Mouse (Mus musculus): ENCODE measurements around the gene Hoxb3. TPM values are rescaled to one million over a fixed set of nuclear protein-coding genes. Genes with fewer than 3 reads are reported as not detected.

Hoxb3 gene
- polyA plus RNA-seq, 1 experiment from 2014 or later, result 1.3 TPM

- Histone ChIP-seq H3K9me3 (ENCODE audit: control insufficient read depth, low read length) (no peaks in the 10 kb centered on the region), H3K4me2 (peak overlapping the region; percentile 63), H3K27me3 (replicated peaks; ENCODE audit: control insufficient read depth, insufficient read depth, low read length) (peaks cover 100% of the 10 kb centered on the region), H3K4me3 (ENCODE audit: low read depth, low read length) (no peak overlapping the region), H3K9ac (ENCODE audit: low read depth, low read length) (peak overlapping the region; percentile 12; the same call in 1 of the 2 replicates), H3K4me1 (replicated peaks; ENCODE audit: control insufficient read depth, insufficient read depth, low read length) (peaks cover 15% of the 10 kb centered on the region), H3K36me3 (ENCODE audit: control insufficient read depth, insufficient read depth, low read length) (no peaks in the 10 kb centered on the region), H3K27ac (ENCODE audit: low read depth, low read length) (no peak overlapping the region)
- no peak for ATAC-seq (replicated peaks; ENCODE audit: low FRiP score)
- 42% methylated on average over 2 of the region's 2 CpGs for WGBS
- no peak for DNase-seq (ENCODE audit: low spot score)
Measured at GRCm38 (mm10) chr11:96313134-96313533, 10.0 kb upstream of the Hoxb3 start.

- 17% methylated on average over 12 of the region's 12 CpGs for WGBS
- no peak for DNase-seq (ENCODE audit: low spot score)
- Histone ChIP-seq H3K9ac (ENCODE audit: low read depth, low read length) (0 out of 2 replicates have a peak overlapping the region, but pooled peaks have one; percentile 8), H3K27me3 (replicated peaks; ENCODE audit: control insufficient read depth, insufficient read depth, low read length) (peaks cover 100% of the 10 kb centered on the region), H3K4me3 (ENCODE audit: low read depth, low read length) (peak overlapping the region; percentile 45), H3K4me2 (peak overlapping the region; percentile 69), H3K36me3 (ENCODE audit: control insufficient read depth, insufficient read depth, low read length) (no peaks in the 10 kb centered on the region), H3K4me1 (replicated peaks; ENCODE audit: control insufficient read depth, insufficient read depth, low read length) (peaks cover 15% of the 10 kb centered on the region), H3K27ac (ENCODE audit: low read depth, low read length) (peak overlapping the region; percentile 74), H3K9me3 (ENCODE audit: control insufficient read depth, low read length) (no peaks in the 10 kb centered on the region)
- no peak for ATAC-seq (replicated peaks; ENCODE audit: low FRiP score)
Measured at GRCm38 (mm10) chr11:96313806-96314428, 9.2 kb upstream of the Hoxb3 start.

DNA sequence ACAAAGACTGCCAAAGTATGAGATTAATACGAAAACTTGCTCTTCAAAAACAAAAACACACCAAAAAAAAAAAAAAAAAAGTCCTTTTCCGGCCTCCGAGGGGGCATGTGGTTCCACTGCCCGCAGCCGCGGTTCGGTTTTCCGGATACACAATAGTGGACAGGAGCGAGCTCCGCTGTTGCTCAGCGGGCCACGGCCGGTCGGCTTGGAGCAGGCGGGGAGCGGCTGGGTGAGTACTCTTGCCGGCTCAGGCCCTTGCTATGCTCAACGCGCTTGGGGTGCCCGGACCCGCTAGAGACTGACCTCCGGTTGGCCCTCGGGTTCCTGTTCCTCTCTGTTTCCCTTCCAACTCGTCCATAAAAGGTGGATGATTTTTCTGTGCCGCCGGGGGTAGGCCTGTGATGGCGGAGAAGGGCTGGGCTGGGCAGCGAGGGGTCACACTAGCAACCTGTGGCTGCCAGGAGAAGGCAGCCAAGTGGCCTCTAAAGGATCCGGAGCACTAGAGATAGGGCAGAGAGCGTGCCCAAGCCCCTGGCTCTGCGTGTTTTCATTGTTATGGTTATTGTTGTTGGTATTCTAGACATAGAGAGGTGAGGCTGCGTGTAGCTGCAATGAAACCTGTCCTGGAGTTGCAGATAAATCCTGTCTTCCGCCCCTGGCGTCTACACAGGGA, 8.3 kb upstream of the Hoxb3 start:
- Histone ChIP-seq H3K36me3 (ENCODE audit: control insufficient read depth, insufficient read depth, low read length) (no peaks in the 10 kb centered on the region), H3K9me3 (ENCODE audit: control insufficient read depth, low read length) (no peaks in the 10 kb centered on the region), H3K4me3 (ENCODE audit: low read depth, low read length) (peak overlapping the region; percentile 45), H3K9ac (ENCODE audit: low read depth, low read length) (peak overlapping the region; percentile 60), H3K4me2 (peak overlapping the region; percentile 69), H3K27ac (ENCODE audit: low read depth, low read length) (peak overlapping the region; percentile 74), H3K4me1 (replicated peaks; ENCODE audit: control insufficient read depth, insufficient read depth, low read length) (peaks cover 15% of the 10 kb centered on the region), H3K27me3 (replicated peaks; ENCODE audit: control insufficient read depth, insufficient read depth, low read length) (peaks cover 100% of the 10 kb centered on the region)
- WGBS, result 3% methylated on average over 34 of the region's 34 CpGs
- ATAC-seq (replicated peaks; ENCODE audit: low FRiP score) (no peak), DNase-seq (ENCODE audit: low spot score) (no peak)

DNA sequence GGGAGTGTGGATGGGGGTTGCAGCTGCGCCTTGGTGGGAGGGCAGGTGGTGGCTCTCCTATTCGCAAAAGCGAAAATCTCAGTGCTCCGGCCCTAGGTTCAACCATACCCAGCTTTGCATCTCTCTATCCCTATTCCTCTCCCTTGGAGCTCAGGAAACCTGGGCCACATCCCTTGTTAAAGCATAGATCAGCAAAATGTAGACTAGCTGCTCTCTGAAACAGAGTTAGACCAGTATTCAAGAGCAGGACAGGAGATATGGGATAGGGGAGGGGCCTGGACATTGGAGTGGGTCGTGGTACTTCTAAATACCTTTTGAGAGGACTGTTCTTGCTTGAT, 7.8 kb upstream of the Hoxb3 start:
- Histone ChIP-seq H3K4me2 (peak overlapping the region; percentile 69), H3K4me3 (ENCODE audit: low read depth, low read length) (peak overlapping the region; percentile 45), H3K9me3 (ENCODE audit: control insufficient read depth, low read length) (no peaks in the 10 kb centered on the region), H3K27me3 (replicated peaks; ENCODE audit: control insufficient read depth, insufficient read depth, low read length) (peaks cover 100% of the 10 kb centered on the region), H3K36me3 (ENCODE audit: control insufficient read depth, insufficient read depth, low read length) (no peaks in the 10 kb centered on the region), H3K9ac (ENCODE audit: low read depth, low read length) (peak overlapping the region; percentile 60), H3K4me1 (replicated peaks; ENCODE audit: control insufficient read depth, insufficient read depth, low read length) (peaks cover 15% of the 10 kb centered on the region), H3K27ac (ENCODE audit: low read depth, low read length) (peak overlapping the region; percentile 74)
- WGBS, result 15% methylated on average over 5 of the region's 5 CpGs
- DNase-seq (ENCODE audit: low spot score) (no peak), ATAC-seq (replicated peaks; ENCODE audit: low FRiP score) (no peak)

GRCm38 (mm10) chr11:96316696-96317607, 6.2 kb upstream of the Hoxb3 start:
- DNase-seq (ENCODE audit: low spot score) (no peak), ATAC-seq (replicated peaks; ENCODE audit: low FRiP score) (no peak)
- Histone ChIP-seq H3K27me3 (replicated peaks; ENCODE audit: control insufficient read depth, insufficient read depth, low read length) (peaks cover 98% of the 10 kb centered on the region), H3K9ac (ENCODE audit: low read depth, low read length) (peak overlapping the region; percentile 26; the same call in 1 of the 2 replicates), H3K4me2 (peak overlapping the region; percentile 69), H3K4me3 (ENCODE audit: low read depth, low read length) (peak overlapping the region; percentile 51; the same call in 1 of the 2 replicates), H3K4me1 (replicated peaks; ENCODE audit: control insufficient read depth, insufficient read depth, low read length) (peaks cover 8% of the 10 kb centered on the region; the same call in 1 of the 2 replicates), H3K9me3 (ENCODE audit: control insufficient read depth, low read length) (no peaks in the 10 kb centered on the region), H3K27ac (ENCODE audit: low read depth, low read length) (no peak overlapping the region), H3K36me3 (ENCODE audit: control insufficient read depth, insufficient read depth, low read length) (no peaks in the 10 kb centered on the region)
- 18% methylated on average over 18 of the region's 18 CpGs for WGBS

GRCm38 (mm10) chr11:96317608-96318367, 5.3 kb upstream of the Hoxb3 start, which contains the start of gene Hoxb4:
TSS of gene Hoxb4 (plus strand) at chr11:96318267.
- WGBS, result 5% methylated on average over 28 of the region's 28 CpGs
- Histone ChIP-seq H3K9me3 (ENCODE audit: control insufficient read depth, low read length) (no peaks in the 10 kb centered on the region), H3K27ac (ENCODE audit: low read depth, low read length) (peak within 1 kb of the TSS; percentile 83), H3K27me3 (replicated peaks; ENCODE audit: control insufficient read depth, insufficient read depth, low read length) (peaks cover 98% of the 10 kb centered on the region), H3K4me1 (replicated peaks; ENCODE audit: control insufficient read depth, insufficient read depth, low read length) (peaks cover 8% of the 10 kb centered on the region; the same call in 1 of the 2 replicates), H3K9ac (ENCODE audit: low read depth, low read length) (peak within 1 kb of the TSS; percentile 67), H3K4me2 (peak within 1 kb of the TSS; percentile 69), H3K4me3 (ENCODE audit: low read depth, low read length) (peak within 1 kb of the TSS; percentile 51), H3K36me3 (ENCODE audit: control insufficient read depth, insufficient read depth, low read length) (no peaks in the 10 kb centered on the region)
- DNase-seq (ENCODE audit: low spot score) (no peak), ATAC-seq (replicated peaks; ENCODE audit: low FRiP score) (no peak)

GRCm38 (mm10) chr11:96318368-96319070, 4.6 kb upstream of the Hoxb3 start:
- Histone ChIP-seq H3K27me3 (replicated peaks; ENCODE audit: control insufficient read depth, insufficient read depth, low read length) (peaks cover 98% of the 10 kb centered on the region), H3K36me3 (ENCODE audit: control insufficient read depth, insufficient read depth, low read length) (no peaks in the 10 kb centered on the region), H3K4me2 (peak overlapping the region; percentile 69), H3K9me3 (ENCODE audit: control insufficient read depth, low read length) (no peaks in the 10 kb centered on the region), H3K4me3 (ENCODE audit: low read depth, low read length) (peak overlapping the region; percentile 51), H3K9ac (ENCODE audit: low read depth, low read length) (peak overlapping the region; percentile 67), H3K4me1 (replicated peaks; ENCODE audit: control insufficient read depth, insufficient read depth, low read length) (peaks cover 8% of the 10 kb centered on the region; the same call in 1 of the 2 replicates), H3K27ac (ENCODE audit: low read depth, low read length) (peak overlapping the region; percentile 83)
- DNase-seq (ENCODE audit: low spot score) (no peak), ATAC-seq (replicated peaks; ENCODE audit: low FRiP score) (peak; percentile 31; the same call in 1 of the 2 replicates)
- under 1% methylated on average over 36 of the region's 45 CpGs for WGBS
